Mouse (Mus musculus) kidney, postnatal 25 days (tissue): Measurements from ENCODE around the gene Med22.
"Not testable (repeated sequence)": the region's sequence is repeated elsewhere in the genome, so short reads cannot be mapped to it uniquely, and the experiment has no call there.

Experiments
- DNase-seq, 2 experiments: peaks; one replicate each; pipeline ENCODE4 v3.0.0; 2021; ENCODE audit warnings: mixed read lengths in 2 of 2

The Med22 gene

DNA sequence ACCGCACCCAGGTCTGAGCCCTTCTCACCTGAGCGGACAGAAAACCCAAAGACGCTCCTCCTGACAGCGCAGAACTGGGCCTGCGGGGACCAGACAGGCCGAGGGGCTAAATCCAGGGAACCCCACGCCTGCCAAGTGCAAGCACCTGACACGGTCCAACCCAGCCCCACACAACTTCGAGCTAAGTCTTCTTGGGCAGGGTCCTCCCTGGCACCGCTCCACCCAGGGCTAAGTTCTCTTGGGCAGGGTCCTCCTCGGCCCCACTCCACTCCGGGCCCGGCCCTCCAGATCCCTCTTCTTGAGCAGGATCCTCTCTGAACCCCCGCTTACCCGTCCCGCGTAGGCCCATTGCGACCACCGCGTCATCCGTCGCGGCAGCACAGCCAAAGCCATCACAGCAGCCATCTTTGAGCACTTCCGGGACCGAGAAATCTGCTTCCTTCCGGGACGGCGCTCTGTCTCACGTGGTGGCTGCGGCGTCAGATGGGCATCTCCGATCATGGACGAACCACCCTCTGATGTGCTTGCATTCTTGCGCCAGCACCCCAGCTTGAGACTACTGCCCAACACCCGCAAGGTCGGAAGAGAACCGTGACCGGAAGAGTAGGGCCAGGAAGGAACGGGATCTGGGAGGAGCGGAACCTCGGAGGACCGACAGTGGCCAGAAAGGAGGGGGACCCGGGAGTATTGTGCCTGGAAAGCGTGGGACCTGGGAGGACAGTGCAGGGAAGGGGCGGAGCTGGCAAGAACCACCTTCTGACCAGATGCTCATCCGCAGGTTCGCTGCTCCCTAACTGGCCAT is 5.7 kb upstream of the Med22 start, which contains the start of the genes Surf2 and Surf1:
TSS of gene Surf2 (plus strand) at position 441 of the 802 bp plus-strand sequence.
TSS of gene Surf1 (minus strand) at position 604 of the 802 bp plus-strand sequence.
- DNase-seq, result peak; percentile 85 to 92

- DNase-seq, result no peak
Observed at GRCm38 (mm10) chr2:26914148-26914941, 3.9 kb upstream of the Med22 start.

GRCm38 (mm10) chr2:26913416-26914147 is 3.1 kb upstream of the Med22 start:
- no peak for DNase-seq

DNA sequence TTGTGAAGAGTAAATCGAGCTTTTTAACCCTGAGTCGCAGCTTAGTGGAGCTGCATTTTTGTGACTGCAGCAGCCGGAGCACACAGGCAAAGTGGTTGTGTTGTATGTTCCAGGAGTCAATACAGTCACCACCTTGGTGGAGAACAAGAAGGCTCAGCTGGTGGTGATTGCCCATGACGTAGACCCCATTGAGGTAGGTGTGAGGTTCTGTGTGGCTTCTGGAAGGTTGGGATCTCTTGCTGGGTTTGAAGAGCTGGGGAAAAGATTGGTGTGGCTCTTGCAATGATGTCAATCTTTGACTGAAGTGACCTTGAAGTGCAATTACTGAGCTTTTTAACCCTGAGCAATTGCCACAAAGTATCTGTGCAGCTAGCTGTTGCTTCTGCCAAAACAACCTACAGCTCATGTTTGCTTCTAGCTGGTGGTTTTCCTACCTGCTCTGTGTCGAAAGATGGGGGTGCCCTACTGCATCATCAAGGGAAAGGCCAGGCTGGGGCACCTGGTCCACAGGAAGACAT is 1.8 kb upstream of the Med22 start:
- DNase-seq, result no peak

GRCm38 (mm10) chr2:26910994-26911765 is 703 bp upstream of the Med22 start:
- peak; percentile 44 to 71 for DNase-seq

- DNase-seq, result no peak
Observed at GRCm38 (mm10) chr2:26909387-26909784, 1.1 kb downstream of the Med22 start.

DNA sequence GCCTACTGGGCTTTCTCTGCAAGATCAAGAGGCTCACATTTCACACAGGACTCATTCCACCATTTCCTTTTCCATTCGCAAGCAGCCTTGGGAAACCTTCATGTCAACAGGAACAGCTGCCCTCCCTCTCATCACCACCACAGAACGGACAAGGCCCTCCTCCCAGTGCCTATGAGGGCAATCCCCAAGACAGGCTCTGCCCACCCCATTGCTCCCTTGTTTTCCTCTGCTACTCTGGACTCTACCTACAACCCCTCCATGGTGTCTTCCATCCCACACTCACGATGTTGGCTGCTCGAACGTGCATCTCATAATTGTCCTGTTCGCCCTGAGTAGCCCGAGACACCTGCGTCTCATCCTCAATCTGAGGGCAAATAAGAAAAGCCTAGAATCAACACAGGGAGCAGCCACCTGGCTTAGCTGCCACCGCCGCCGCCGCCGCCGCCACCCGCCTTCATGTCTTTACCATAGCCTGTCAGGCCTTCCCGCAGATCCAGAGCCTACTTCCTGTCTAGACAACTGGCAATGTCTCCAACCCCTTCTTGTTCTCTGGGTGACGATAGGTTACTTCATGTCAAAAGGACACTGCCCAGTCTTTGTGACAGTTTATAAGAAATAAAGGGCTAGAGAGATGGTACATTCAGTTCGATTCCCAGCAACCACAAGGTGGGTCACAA is 1.6 kb downstream of the Med22 start:
- DNase-seq, result peak in 1 of 2 experiments; percentile 25

DNA sequence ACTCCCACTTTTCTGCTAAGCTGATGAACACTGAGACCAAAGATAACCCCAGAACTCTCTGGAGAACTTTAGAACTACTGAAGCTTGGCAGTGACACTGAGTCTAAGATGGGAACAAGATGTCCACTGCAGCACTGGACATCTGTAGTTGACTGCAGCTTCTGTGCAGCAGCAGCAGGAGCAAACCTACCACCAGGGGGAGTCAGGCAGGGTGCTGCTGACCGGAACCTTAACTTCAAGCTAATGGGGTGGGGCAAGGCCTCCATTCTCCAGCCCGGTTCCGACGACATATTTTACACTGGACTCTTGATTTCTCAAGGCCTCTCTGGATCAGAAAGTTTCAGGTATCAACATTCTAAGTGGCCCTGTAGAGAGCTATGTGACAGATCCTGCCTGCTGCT is 3.4 kb downstream of the Med22 start:
- DNase-seq, result peak; percentile 71 to 72

DNA sequence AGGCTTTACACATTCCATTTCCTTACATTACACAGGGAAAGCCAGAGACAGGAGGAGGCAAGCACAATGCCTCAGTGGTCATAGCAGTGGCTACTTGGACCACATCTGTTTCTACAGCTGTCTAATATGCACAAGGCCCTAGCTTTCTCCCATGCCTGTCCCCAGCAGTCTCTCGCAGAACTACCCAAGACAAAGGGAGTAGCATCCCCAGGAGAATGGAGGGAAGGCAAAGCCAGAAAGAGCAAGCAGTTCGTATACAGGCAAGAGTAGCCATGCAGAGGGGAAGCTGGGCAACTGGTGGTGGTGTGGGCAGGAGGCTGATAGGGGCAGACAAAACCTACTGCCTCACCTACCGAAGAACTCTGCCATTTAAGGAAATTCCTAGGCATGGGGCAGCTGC is 4.0 kb downstream of the Med22 start:
- DNase-seq, result peak in 1 of 2 experiments; percentile 12

- DNase-seq, result peak in 1 of 2 experiments; percentile 16
Observed at GRCm38 (mm10) chr2:26905936-26906335, 4.5 kb downstream of the Med22 start.

DNA sequence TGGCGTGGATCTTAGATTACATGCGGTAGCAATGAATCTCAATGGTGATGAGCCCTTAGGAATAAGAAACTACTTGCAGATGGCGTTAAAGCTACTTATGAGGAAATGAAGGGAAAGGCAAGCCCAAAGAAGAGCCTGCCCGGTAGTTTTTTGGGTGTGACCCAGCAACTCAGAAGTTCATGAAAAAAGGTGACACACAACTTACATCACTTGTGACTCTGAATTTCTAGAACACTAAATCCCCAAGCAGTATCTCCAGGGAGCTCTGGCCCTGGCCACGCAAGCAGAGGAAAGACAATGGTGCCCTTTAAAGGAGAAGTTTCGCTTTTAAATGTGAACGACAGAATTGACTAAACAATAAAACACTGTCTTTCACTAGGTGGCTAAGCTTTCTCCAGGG is 7.2 kb downstream of the Med22 start:
- no peak for DNase-seq

DNA sequence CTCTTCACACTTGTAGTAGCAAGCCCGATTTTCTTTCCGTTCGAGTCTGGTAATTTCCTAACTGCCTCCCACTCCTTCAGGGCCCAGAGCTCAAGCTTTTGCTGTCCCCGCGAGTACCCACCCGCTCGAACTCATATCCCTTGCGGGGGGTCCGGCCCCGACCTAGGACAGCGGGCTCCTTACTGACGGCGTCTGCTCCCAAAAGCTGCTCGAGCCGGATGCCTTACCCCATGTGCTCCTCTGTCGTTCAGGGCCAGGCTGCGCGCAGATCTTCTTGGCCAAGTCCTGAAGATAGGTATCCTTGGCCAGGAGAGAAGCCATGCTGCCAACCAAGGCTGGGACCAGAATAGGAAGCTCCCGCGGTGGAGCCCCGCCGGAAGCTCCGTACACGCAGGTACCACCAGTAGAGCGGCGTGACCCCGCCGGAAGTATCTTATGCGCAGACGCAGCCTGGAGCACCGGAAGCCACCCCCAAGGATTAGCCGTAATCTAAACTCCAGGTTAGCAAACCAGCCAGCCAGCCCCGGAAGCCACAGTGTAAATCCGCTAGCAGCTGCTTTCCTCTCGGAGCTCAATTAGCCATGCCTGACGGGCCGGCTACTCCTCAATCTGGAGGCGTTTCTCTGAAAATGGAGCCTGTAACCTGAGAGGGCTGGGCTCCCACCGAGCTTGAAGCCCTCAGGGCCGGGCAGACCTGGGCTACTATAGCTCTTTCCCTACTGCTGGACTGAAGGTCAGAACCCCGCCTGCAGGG is 7.8 kb downstream of the Med22 start, which contains the start of gene Surf6:
TSS of gene Surf6 (minus strand) at position 413 of the 754 bp plus-strand sequence.
- DNase-seq, result peak; percentile 96 to 99

DNA sequence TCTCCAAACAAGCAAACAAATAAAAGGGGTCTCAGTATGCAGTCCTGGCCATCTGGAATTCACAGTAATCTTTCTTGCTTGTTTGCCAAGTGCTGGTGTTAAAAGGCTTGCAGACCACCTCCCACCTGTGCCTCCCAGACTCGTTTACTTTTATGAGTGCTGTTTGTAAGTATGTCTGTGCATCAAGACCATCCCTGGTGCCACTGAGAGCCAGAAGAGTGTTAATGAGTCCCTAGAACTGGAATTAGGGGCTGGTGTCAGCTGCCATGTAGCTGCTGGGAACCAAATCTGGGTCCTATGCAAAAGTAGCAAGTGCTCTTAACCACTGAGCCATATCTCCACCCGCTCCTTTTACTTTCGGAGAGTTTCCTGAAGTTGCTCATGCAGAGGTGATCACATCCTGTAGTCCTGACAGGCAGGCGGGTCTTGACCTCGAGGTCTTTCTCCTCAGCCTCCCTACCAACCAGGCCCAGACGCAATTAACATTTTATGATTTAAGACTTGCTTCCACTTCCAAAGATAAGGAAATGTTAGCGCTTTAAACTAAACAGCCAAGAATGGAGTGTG is 8.6 kb downstream of the Med22 start:
- DNase-seq, result peak in 1 of 2 experiments; percentile 19

DNA sequence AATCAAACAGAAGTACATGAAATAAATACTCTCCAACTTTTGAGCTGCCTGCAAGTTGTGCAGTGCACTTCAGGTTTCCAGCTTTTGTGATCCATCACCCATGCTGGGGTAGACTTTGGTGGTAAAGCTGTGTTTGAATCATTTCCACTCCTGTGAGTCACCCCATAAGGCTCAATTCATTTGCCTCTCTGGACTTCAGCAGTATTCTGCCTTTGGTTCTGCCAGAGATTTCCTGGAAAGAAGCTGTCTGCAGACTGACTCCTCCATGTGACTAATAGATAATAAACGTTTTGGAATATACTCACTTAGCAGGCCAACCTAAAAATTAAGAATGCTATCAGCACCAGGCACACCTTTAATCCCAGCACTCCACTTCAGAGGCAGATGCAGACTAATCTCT is 9.7 kb downstream of the Med22 start:
- no peak for DNase-seq

DNA sequence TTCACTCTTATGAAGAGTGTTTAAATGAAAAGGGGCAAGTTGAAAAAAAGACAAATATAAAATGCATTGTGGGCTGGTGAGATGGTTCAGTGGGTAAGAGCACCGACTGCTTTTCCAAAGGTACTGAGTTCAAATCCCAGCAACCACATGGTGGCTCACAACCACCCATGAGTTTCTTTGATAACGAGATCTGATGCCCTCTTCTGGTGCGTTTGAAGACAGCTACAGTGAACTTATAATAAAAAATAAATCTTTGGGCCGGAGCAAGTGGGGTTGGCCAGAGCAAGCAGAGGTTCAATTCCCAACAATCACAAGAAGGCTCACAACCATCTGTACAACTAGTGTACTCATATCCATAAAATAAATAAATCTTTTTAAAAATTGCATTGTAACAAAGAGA is 14.6 kb downstream of the Med22 start:
- no peak for DNase-seq

GRCm38 (mm10) chr2:26886170-26886569 is 24.3 kb downstream of the Med22 start:
- DNase-seq, result not testable (repeated sequence)

DNA sequence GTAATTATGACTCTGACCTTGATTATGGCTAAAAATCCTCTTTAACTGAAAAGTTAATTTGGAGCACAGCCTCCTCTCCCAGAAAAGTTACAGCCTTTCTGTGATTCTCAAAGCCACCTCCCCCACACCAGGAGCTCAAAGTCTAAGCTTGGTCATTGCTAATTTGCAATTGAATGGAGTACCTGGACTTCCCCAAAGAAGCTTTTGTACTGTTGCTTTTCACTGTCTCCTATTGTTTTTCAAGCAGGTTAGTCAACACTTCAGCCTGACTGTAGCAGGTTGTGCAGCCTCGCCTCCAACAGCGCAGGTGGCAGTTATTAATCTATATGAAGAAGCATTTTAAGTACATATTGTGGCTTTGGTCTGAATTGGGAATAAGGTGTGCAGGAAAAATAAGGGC is 24.9 kb downstream of the Med22 start:
- not testable (repeated sequence) for DNase-seq

DNA sequence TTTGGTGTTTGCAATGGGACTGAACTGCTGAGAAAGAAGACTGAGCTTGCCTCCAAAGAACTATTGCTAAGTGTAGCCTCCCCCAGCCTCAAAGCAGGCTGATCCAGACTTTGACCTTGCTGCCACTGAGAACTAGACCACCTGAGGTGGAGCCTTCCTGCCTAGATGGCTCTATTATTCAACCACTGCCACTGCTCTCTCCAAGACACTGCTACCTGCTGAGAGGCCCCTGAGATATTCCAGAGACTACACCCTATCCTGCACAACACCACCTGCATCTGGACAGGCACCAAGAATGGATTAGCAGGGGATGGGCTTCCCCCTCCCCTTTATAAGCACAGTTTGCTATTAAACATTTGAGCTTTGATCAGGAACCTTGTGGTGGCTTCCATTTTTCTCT is 31.9 kb downstream of the Med22 start:
- no peak for DNase-seq

DNA sequence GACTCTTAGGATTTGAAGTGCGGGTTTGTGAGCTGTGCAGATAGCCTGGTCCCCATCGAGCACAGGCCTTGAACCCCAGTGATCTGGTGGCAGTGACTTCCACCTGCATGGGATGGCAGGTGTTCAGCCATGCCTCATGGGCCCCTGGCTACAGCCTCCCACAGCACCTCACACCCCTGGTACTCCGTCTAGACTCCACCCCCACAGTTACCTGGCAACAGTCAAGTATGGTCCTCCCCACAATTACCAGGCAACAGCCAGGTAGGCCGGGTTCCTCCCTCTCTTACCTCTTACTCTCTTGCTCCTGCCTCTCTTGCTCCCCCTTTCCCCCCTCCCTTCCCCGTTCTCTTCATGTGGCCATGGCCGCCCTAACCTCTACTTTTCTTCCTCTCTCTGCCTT is 39.8 kb downstream of the Med22 start:
- DNase-seq, result no peak

- DNase-seq, result no peak
Observed at GRCm38 (mm10) chr2:26864879-26865278, 45.6 kb downstream of the Med22 start, which contains the start of gene Abo. Gene Abo, minus strand, starts transcription at chr2:26864979.
